Mouse (Mus musculus): Measurements from ENCODE around the gene Mpnd. TPM values are rescaled to one million over a fixed set of nuclear protein-coding genes. Genes with fewer than 3 reads are reported as not detected.
A peak's percentile ranks its signal among the peaks of the same experiment; 100 is the strongest.

The Mpnd gene
- polyA plus RNA-seq, 1 experiment from 2014 or later, result 62.1 TPM

- H3K27ac ChIP-seq (replicated peaks), result peak overlapping the region; percentile 32; the same call in 1 of the 2 replicates
- no peak overlapping the region for H3K4me2 ChIP-seq
- WGBS, result 92% methylated on average over 7 of the region's 7 CpGs
- peaks cover 48% of the 10 kb centered on the region for H3K36me3 ChIP-seq
- peak overlapping the region; percentile 59 for H3K9ac ChIP-seq
- no peaks in the 10 kb centered on the region for H3K9me3 ChIP-seq
- peaks cover 79% of the 10 kb centered on the region for H3K4me1 ChIP-seq
- no peak for ATAC-seq (ENCODE audit: extremely low read depth, insufficient number of reproducible peaks, low FRiP score, low TSS enrichment)
- no peak overlapping the region for H3K4me3 ChIP-seq
- no peaks in the 10 kb centered on the region for H3K27me3 ChIP-seq (replicated peaks)
Observed at GRCm38 (mm10) chr17:56031431-56031830, 25.9 kb downstream of the Mpnd start.

GRCm38 (mm10) chr17:56032127-56032733 is 26.7 kb downstream of the Mpnd start:
- no peak for ATAC-seq (ENCODE audit: extremely low read depth, insufficient number of reproducible peaks, low FRiP score, low TSS enrichment)
- H3K4me1 ChIP-seq, result peaks cover 74% of the 10 kb centered on the region
- H3K4me2 ChIP-seq, result no peak overlapping the region

GRCm38 (mm10) chr17:56032831-56033230 is 27.3 kb downstream of the Mpnd start:
- 68% methylated on average over 7 of the region's 7 CpGs for WGBS
- Histone ChIP-seq H3K9me3 (no peaks in the 10 kb centered on the region), H3K4me2 (no peak overlapping the region), H3K27me3 (replicated peaks) (no peaks in the 10 kb centered on the region), H3K4me3 (no peak overlapping the region), H3K4me1 (peaks cover 68% of the 10 kb centered on the region), H3K36me3 (peaks cover 48% of the 10 kb centered on the region), H3K27ac (replicated peaks) (no peak overlapping the region), H3K9ac (peak overlapping the region; percentile 50)
- no peak for ATAC-seq (ENCODE audit: extremely low read depth, insufficient number of reproducible peaks, low FRiP score, low TSS enrichment)

More at GRCm38 (mm10) chr17:56032127-56032733, 26.7 kb downstream of the Mpnd start:
- WGBS, result 86% methylated on average over 6 of the region's 6 CpGs
- Histone ChIP-seq H3K27ac (replicated peaks) (no peak overlapping the region), H3K4me3 (no peak overlapping the region), H3K27me3 (replicated peaks) (no peaks in the 10 kb centered on the region), H3K36me3 (peaks cover 48% of the 10 kb centered on the region), H3K9me3 (no peaks in the 10 kb centered on the region), H3K9ac (peak overlapping the region; percentile 50; the same call in 1 of the 2 replicates)

GRCm38 (mm10) chr17:56034040-56034725 is 28.7 kb downstream of the Mpnd start:
- Histone ChIP-seq H3K4me2 (no peak overlapping the region), H3K4me1 (peaks cover 58% of the 10 kb centered on the region), H3K36me3 (peaks cover 38% of the 10 kb centered on the region), H3K27me3 (replicated peaks) (no peaks in the 10 kb centered on the region), H3K27ac (replicated peaks) (no peak overlapping the region), H3K9ac (peak overlapping the region; percentile 95), H3K4me3 (no peak overlapping the region), H3K9me3 (no peaks in the 10 kb centered on the region)
- ATAC-seq (ENCODE audit: extremely low read depth, insufficient number of reproducible peaks, low FRiP score, low TSS enrichment), result no peak
- 76% methylated on average over 7 of the region's 7 CpGs for WGBS

GRCm38 (mm10) chr17:56034726-56035100 is 29.2 kb downstream of the Mpnd start:
- 79% methylated on average over 6 of the region's 6 CpGs for WGBS
- Histone ChIP-seq H3K4me2 (peak overlapping the region; percentile 82), H3K27me3 (replicated peaks) (no peaks in the 10 kb centered on the region), H3K27ac (replicated peaks) (no peak overlapping the region), H3K4me1 (peaks cover 58% of the 10 kb centered on the region), H3K36me3 (peaks cover 33% of the 10 kb centered on the region), H3K4me3 (peak overlapping the region; percentile 76), H3K9ac (peak overlapping the region; percentile 95), H3K9me3 (no peaks in the 10 kb centered on the region)
- ATAC-seq (ENCODE audit: extremely low read depth, insufficient number of reproducible peaks, low FRiP score, low TSS enrichment), result no peak

GRCm38 (mm10) chr17:56035216-56035615 is 29.7 kb downstream of the Mpnd start:
- WGBS, result 71% methylated on average over 4 of the region's 4 CpGs
- Histone ChIP-seq H3K4me2 (peak overlapping the region; percentile 82), H3K27me3 (replicated peaks) (no peaks in the 10 kb centered on the region), H3K4me1 (peaks cover 56% of the 10 kb centered on the region), H3K27ac (replicated peaks) (no peak overlapping the region; the same call in 1 of the 2 replicates), H3K4me3 (peak overlapping the region; percentile 76), H3K9me3 (no peaks in the 10 kb centered on the region), H3K9ac (peak overlapping the region; percentile 95), H3K36me3 (peaks cover 32% of the 10 kb centered on the region)
- no peak for ATAC-seq (ENCODE audit: extremely low read depth, insufficient number of reproducible peaks, low FRiP score, low TSS enrichment)

- peak; percentile 90 for ATAC-seq (ENCODE audit: extremely low read depth, insufficient number of reproducible peaks, low FRiP score, low TSS enrichment)
- peak within 1 kb of the TSS; percentile 76 for H3K4me3 ChIP-seq
- H3K4me2 ChIP-seq, result peak within 1 kb of the TSS; percentile 82
- under 1% methylated on average over 73 of the region's 74 CpGs for WGBS
- peak within 1 kb of the TSS; percentile 86 for H3K27ac ChIP-seq (replicated peaks)
- H3K27me3 ChIP-seq (replicated peaks), result no peaks in the 10 kb centered on the region
- H3K36me3 ChIP-seq, result peaks cover 23% of the 10 kb centered on the region
- no peaks in the 10 kb centered on the region for H3K9me3 ChIP-seq
- peaks cover 53% of the 10 kb centered on the region for H3K4me1 ChIP-seq
- H3K9ac ChIP-seq, result peak within 1 kb of the TSS; percentile 95
Observed at GRCm38 (mm10) chr17:56036176-56036900, 30.8 kb downstream of the Mpnd start, which contains the start of gene Sh3gl1. Gene Sh3gl1 (minus strand): TSS chr17:56036635.

GRCm38 (mm10) chr17:56036901-56037287 is 31.4 kb downstream of the Mpnd start:
- WGBS, result 34% methylated on average over 13 of the region's 13 CpGs
- H3K27ac ChIP-seq (replicated peaks), result 0 out of 2 replicates have a peak overlapping the region, but pooled peaks have one; percentile 8
- peak overlapping the region; percentile 64 for H3K4me2 ChIP-seq
- ATAC-seq (ENCODE audit: extremely low read depth, insufficient number of reproducible peaks, low FRiP score, low TSS enrichment), result no peak
- peak overlapping the region; percentile 69 for H3K9ac ChIP-seq
- H3K36me3 ChIP-seq, result peaks cover 21% of the 10 kb centered on the region
- no peaks in the 10 kb centered on the region for H3K27me3 ChIP-seq (replicated peaks)
- H3K4me3 ChIP-seq, result peak overlapping the region; percentile 76
- no peaks in the 10 kb centered on the region for H3K9me3 ChIP-seq
- peaks cover 55% of the 10 kb centered on the region for H3K4me1 ChIP-seq

GRCm38 (mm10) chr17:56038583-56039261 is 33.2 kb downstream of the Mpnd start:
- Histone ChIP-seq H3K27ac (replicated peaks) (no peak overlapping the region), H3K9ac (0 out of 2 replicates have a peak overlapping the region, but pooled peaks have one; percentile 47), H3K27me3 (replicated peaks) (no peaks in the 10 kb centered on the region), H3K4me3 (no peak overlapping the region), H3K36me3 (peaks cover 18% of the 10 kb centered on the region), H3K4me2 (no peak overlapping the region), H3K9me3 (no peaks in the 10 kb centered on the region), H3K4me1 (peaks cover 40% of the 10 kb centered on the region)
- no peak for ATAC-seq (ENCODE audit: extremely low read depth, insufficient number of reproducible peaks, low FRiP score, low TSS enrichment)
- WGBS, result 85% methylated on average over 8 of the region's 8 CpGs

GRCm38 (mm10) chr17:56039345-56039744 is 33.8 kb downstream of the Mpnd start:
- 74% methylated on average over 4 of the region's 4 CpGs for WGBS
- H3K4me2 ChIP-seq, result peak overlapping the region; percentile 93
- peak overlapping the region; percentile 88 for H3K4me3 ChIP-seq
- ATAC-seq (ENCODE audit: extremely low read depth, insufficient number of reproducible peaks, low FRiP score, low TSS enrichment), result no peak
- peaks cover 18% of the 10 kb centered on the region for H3K36me3 ChIP-seq
- no peaks in the 10 kb centered on the region for H3K27me3 ChIP-seq (replicated peaks)
- H3K9ac ChIP-seq, result peak overlapping the region; percentile 95
- 0 out of 2 replicates have a peak overlapping the region, but pooled peaks have one; percentile 56 for H3K27ac ChIP-seq (replicated peaks)
- no peaks in the 10 kb centered on the region for H3K9me3 ChIP-seq
- peaks cover 34% of the 10 kb centered on the region for H3K4me1 ChIP-seq
